Comparison of ENCODE assay signal across 11 mouse cellular contexts in the genomic region with DNA sequence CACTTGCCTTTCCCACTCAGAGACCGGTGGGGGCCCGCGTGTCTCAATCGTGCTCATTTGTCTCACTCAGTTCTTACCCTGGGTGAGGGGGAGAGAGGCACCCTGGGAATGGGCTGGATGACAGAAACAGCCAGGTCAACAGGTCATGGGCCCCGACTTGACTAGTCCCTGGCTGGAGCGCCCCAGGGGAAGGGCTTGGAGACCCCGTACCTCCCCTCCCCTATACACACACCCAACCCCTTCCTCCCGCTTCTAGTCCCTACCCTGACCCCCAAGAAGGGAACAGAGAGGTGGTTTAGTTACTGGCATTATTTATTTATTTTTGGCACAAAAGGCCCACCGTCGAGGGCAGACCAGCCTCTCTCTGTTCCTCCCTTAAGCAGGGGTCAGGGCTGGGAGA. TPM values are rescaled to one million over a fixed set of nuclear protein-coding genes. Genes with fewer than 3 reads are reported as not detected.
A peak's percentile ranks its signal among the peaks of the same experiment; 100 is the strongest.
DNase-seq lines count a peak whose midpoint lies in the region; ATAC-seq lines count a peak whose summit lies in the region.
"Had no signal": no experiment of that assay in that cellular context is flagged by ENCODE, and none has a peak within 500 bp of the region (broad histone marks: within the 10 kb centered on the region; RNA-seq: fewer than 3 reads in every experiment).

No protein-coding gene starts in this region.

- DNase-seq in heart, embryonic 10.5 days (ENCODE audit: low spot score), result no peak
- no peak for DNase-seq in heart, postnatal 4 days
- DNase-seq in midbrain, embryonic 10.5 days (ENCODE audit: low spot score), result peak; percentile 77
- DNase-seq in naive thymus-derived CD4-positive, alpha-beta T cell, adult 2 months (ENCODE audit: low read depth), result peak; percentile 33
- no peak for DNase-seq in spleen, adult 12 weeks (ENCODE audit: low spot score)
- no peak for DNase-seq in layer of hippocampus, postnatal 25 days (ENCODE audit: extremely low spot score in 1 of 2, low spot score in 1 of 2)
- DNase-seq: cerebellum, adult 2 months; kidney, postnatal 10 days had no signal

- H3K4me1 ChIP-seq in heart, embryonic 10.5 days, result peaks cover 38% of the 10 kb centered on the region
- peaks cover 56% of the 10 kb centered on the region for H3K4me1 ChIP-seq in midbrain, embryonic 10.5 days
- peaks cover 25% of the 10 kb centered on the region for H3K4me1 ChIP-seq in midbrain, embryonic 13.5 days (replicated peaks)
- peaks cover 27% of the 10 kb centered on the region for H3K4me1 ChIP-seq in embryonic facial prominence, embryonic 13.5 days

- WGBS in heart, embryonic 10.5 days, result 14% methylated on average over 10 of the region's 10 CpGs
- 6% methylated on average over 10 of the region's 10 CpGs for WGBS in midbrain, embryonic 10.5 days
- WGBS in midbrain, embryonic 13.5 days, result 10% methylated on average over 10 of the region's 10 CpGs
- 13% methylated on average over 10 of the region's 10 CpGs for WGBS in embryonic facial prominence, embryonic 13.5 days

- no peak for ATAC-seq in midbrain, embryonic 13.5 days
- ATAC-seq in embryonic facial prominence, embryonic 13.5 days (ENCODE audit: insufficient number of reproducible peaks, insufficient read depth, low FRiP score, low TSS enrichment, low read depth), result no peak

- H3K9me3 ChIP-seq in heart, embryonic 10.5 days, result no peaks in the 10 kb centered on the region
- H3K9me3 ChIP-seq in midbrain, embryonic 10.5 days (replicated peaks), result no peaks in the 10 kb centered on the region
- H3K9me3 ChIP-seq in midbrain, embryonic 13.5 days, result no peaks in the 10 kb centered on the region
- H3K9me3 ChIP-seq in embryonic facial prominence, embryonic 13.5 days, result no peaks in the 10 kb centered on the region
- H3K9me3 ChIP-seq: neural tube, embryonic 12.5 days had no signal

- H3K4me3 ChIP-seq in heart, embryonic 10.5 days, result no peak overlapping the region; the same call in 1 of the 2 replicates
- 0 out of 2 replicates have a peak overlapping the region, but pooled peaks have one; percentile 14 for H3K4me3 ChIP-seq in midbrain, embryonic 10.5 days
- no peak overlapping the region for H3K4me3 ChIP-seq in midbrain, embryonic 13.5 days (replicated peaks)
- 0 out of 2 replicates have a peak overlapping the region, but pooled peaks have one; percentile 1 for H3K4me3 ChIP-seq in embryonic facial prominence, embryonic 13.5 days
- H3K4me3 ChIP-seq: neural tube, embryonic 12.5 days had no signal

- H3K9ac ChIP-seq in midbrain, embryonic 13.5 days (replicated peaks), result no peak overlapping the region
- no peak overlapping the region for H3K9ac ChIP-seq in embryonic facial prominence, embryonic 13.5 days
- H3K9ac ChIP-seq: neural tube, embryonic 12.5 days had no signal

- peaks cover 23% of the 10 kb centered on the region for H3K36me3 ChIP-seq in heart, embryonic 10.5 days
- H3K36me3 ChIP-seq in midbrain, embryonic 10.5 days, result peaks cover 39% of the 10 kb centered on the region
- peaks cover 46% of the 10 kb centered on the region for H3K36me3 ChIP-seq in midbrain, embryonic 13.5 days
- H3K36me3 ChIP-seq in embryonic facial prominence, embryonic 13.5 days, result peaks cover 27% of the 10 kb centered on the region

- peak overlapping the region; percentile 31 for H3K27ac ChIP-seq in heart, embryonic 10.5 days
- peak overlapping the region; percentile 81 for H3K27ac ChIP-seq in midbrain, embryonic 10.5 days (replicated peaks)
- H3K27ac ChIP-seq in midbrain, embryonic 13.5 days, result no peak overlapping the region
- H3K27ac ChIP-seq in embryonic facial prominence, embryonic 13.5 days, result peak overlapping the region; percentile 11; the same call in 1 of the 2 replicates
- H3K27ac ChIP-seq: neural tube, embryonic 12.5 days had no signal

- H3K27me3 ChIP-seq in heart, embryonic 10.5 days (ENCODE audit: insufficient read depth, poor library complexity, severe bottlenecking), result peaks cover 22% of the 10 kb centered on the region
- H3K27me3 ChIP-seq in midbrain, embryonic 10.5 days (ENCODE audit: low read depth, poor library complexity, severe bottlenecking), result peaks cover 9% of the 10 kb centered on the region
- no peaks in the 10 kb centered on the region for H3K27me3 ChIP-seq in midbrain, embryonic 13.5 days
- H3K27me3 ChIP-seq in embryonic facial prominence, embryonic 13.5 days, result peaks cover 4% of the 10 kb centered on the region; the same call in 1 of the 2 replicates
- H3K27me3 ChIP-seq: neural tube, embryonic 12.5 days had no signal

- H3K4me2 ChIP-seq in midbrain, embryonic 13.5 days (replicated peaks), result no peak overlapping the region
- H3K4me2 ChIP-seq in embryonic facial prominence, embryonic 13.5 days, result peak overlapping the region; percentile 32
- H3K4me2 ChIP-seq: neural tube, embryonic 12.5 days had no signal

RNA-seq across cellular contexts. Expression of gene Zfp574, which starts 16.2 kb away (rescaled TPM):
- 25.0 and 30.2 TPM in 2 replicates for polyA plus RNA-seq in heart, embryonic 10.5 days (2016; fragmentation: Nextera tagmentation; extraction: Ambion mirVana)
- 10 to 100 TPM; 13.5 to 16.3 TPM for total RNA-seq in heart, postnatal 4 days (2021)
- 44.4 and 45.3 TPM in 2 replicates for polyA plus RNA-seq in midbrain, embryonic 10.5 days (2016; fragmentation: Nextera tagmentation; extraction: Ambion mirVana)
- polyA plus RNA-seq in midbrain, embryonic 13.5 days (2015; fragmentation: Nextera tagmentation; extraction: Ambion mirVana), result 36.1 and 36.4 TPM in 2 replicates
- polyA plus RNA-seq in embryonic facial prominence, embryonic 13.5 days (2015; fragmentation: Nextera tagmentation; extraction: Ambion mirVana), result 33.7 and 36.3 TPM in 2 replicates
- total RNA-seq in layer of hippocampus, postnatal 25 days (2021), result 10 to 100 TPM; 29.2 to 29.6 TPM

RNA-seq across cellular contexts. Expression of gene Grik5, which starts 16.4 kb away (rescaled TPM):
- polyA plus RNA-seq in heart, embryonic 10.5 days (2016; fragmentation: Nextera tagmentation; extraction: Ambion mirVana), result 4.7 and 6.6 TPM in 2 replicates
- 10 to 100 TPM; 14.0 to 15.7 TPM for total RNA-seq in heart, postnatal 4 days (2021)
- 5.4 and 7.5 TPM in 2 replicates for polyA plus RNA-seq in midbrain, embryonic 10.5 days (2016; fragmentation: Nextera tagmentation; extraction: Ambion mirVana)
- 14.0 and 19.4 TPM in 2 replicates for polyA plus RNA-seq in midbrain, embryonic 13.5 days (2015; fragmentation: Nextera tagmentation; extraction: Ambion mirVana)
- 9.8 and 11.2 TPM in 2 replicates for polyA plus RNA-seq in embryonic facial prominence, embryonic 13.5 days (2015; fragmentation: Nextera tagmentation; extraction: Ambion mirVana)
- 100 to 1,000 TPM; 225 to 267 TPM for total RNA-seq in layer of hippocampus, postnatal 25 days (2021)

Comparison
In these comparisons a context has a peak if more than half of its experiments do, and no peak if none do; other contexts are left out.
1. H3K4me3 ChIP-seq: peak in midbrain, embryonic 10.5 days (single experiment) and embryonic facial prominence, embryonic 13.5 days (single experiment); none in heart, embryonic 10.5 days (single experiment) and midbrain, embryonic 13.5 days (single experiment).
2. DNase-seq: peak in midbrain, embryonic 10.5 days (single experiment) and naive thymus-derived CD4-positive, alpha-beta T cell, adult 2 months (single experiment); none in heart, embryonic 10.5 days (single experiment), heart, postnatal 4 days (single experiment), spleen, adult 12 weeks (single experiment) and layer of hippocampus, postnatal 25 days (0 of 2).